Mouse (Mus musculus) bone marrow, adult 2 months (tissue): ENCODE measurements at regions not wholly inside any gene's neighbourhood (a gene's known extent, or its start where the extent isn't known, plus 50 kb on each side); places are given as distances from the start of the nearest gene placed in this dataset.

Experiments used
- CTCF ChIP-seq: fragments of 200-500 bp; IDR thresholded peaks from 2 replicates; pipeline ENCODE4 v1.5.1; 2011; ENCODE audit warnings: low read length, control low read depth; ENCODE audit not compliant: control insufficient read depth, insufficient read depth
- POLR2A ChIP-seq: fragments of 200-500 bp; IDR thresholded peaks from 2 replicates; pipeline ENCODE4 v1.6.1; 2011; ENCODE audit warnings: low read depth, mild to moderate bottlenecking, control low read depth, low read length, borderline replicate concordance; ENCODE audit not compliant: control insufficient read depth

GRCm38 (mm10) chr7:35920194-35920609 is 117.4 kb upstream of the Zfp507 start:
- TF ChIP-seq POLR2A: no peak
- no peak for TF ChIP-seq CTCF
